Mouse (Mus musculus): ENCODE measurements around the gene Chrm3.

Chrm3 gene

DNA sequence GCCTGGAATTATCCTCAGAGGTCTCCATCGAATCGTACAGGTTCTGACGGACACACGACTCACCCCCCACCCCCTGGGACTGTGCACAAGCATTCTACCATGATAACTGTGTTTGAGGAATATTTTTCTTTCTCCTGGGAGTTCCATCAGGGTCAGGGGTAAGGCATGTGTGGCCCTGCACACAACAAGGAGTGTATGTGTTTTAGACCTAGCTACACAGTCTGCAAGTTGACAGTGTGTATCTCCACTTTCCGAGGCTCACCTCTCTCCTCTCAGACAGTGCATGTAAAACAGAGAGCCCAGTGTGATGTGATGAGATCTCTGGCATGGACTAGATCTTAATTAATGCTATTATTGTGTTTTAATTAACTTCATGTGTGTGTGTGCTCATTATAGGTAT is 472.4 kb downstream of the Chrm3 start:
- DNase-seq, result no peak

- no peak for DNase-seq
Measured at GRCm38 (mm10) chr13:9887261-9887660, 473.4 kb downstream of the Chrm3 start.

- DNase-seq, result no peak
Measured at GRCm38 (mm10) chr13:9886465-9887135, 474.0 kb downstream of the Chrm3 start.

DNA sequence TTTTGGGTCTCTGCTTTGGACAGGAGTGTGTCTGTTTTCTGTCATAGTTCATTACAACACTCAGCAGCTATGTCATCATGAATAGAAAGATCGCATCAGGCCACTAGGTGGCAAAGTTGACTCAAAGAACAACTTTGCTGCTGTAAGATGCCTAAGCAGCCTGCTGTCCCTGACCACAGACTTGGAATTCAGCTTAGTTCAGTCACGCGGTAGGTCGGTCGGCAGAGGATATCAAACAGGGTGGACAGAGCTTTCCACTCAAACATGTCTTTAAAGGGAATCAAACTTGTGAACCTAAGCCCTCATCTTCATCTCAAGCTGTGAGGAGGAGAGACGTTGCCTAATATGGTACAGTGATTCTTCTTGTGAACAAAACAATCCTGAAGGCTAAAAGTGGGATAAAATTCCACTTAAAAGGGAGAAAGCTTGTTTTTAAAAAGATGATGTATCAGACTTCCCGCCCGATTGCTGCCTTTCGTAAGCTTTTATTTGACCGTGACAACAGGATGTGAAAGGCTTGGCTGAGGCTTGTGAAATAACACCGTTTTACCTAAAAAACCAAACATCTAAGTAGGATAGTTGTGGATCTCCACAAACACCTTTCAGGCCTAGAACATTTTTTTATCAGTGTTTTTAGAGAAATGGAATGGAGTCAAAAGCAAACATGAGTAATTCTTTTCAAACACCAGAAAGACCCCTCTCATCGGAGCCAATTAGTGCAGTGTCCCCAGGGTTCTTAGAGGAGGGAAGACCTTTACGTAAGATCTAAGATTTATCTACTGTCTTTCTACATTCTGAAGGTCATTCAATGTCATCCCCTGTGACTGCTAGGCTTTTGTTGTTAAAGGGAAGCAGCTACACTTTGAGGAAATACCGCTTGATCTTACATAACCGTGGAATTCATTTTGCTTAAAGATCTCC is 478.0 kb downstream of the Chrm3 start:
- DNase-seq, result peak; percentile 51

DNA sequence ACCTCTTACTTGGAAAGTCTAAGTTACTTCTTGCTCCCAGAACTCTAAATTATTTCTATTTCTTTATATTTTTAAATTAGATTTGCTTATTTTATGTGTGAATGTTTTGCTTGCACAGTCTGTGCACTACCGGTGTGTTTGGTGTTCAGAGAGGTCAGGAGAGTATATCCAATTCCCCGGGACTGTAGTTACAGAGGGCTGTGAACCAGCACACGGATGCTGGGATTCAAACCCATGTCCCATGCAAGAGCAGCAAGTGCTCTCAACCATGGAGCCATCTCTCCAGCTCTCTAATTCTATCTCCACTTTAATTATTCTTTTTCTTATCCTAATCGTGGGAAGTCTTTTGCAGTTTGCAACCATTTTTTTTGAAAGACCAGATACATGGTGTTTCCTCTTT is 478.7 kb downstream of the Chrm3 start:
- no peak for DNase-seq

- DNase-seq, result no peak
Measured at GRCm38 (mm10) chr13:9880401-9880800, 480.2 kb downstream of the Chrm3 start.

DNA sequence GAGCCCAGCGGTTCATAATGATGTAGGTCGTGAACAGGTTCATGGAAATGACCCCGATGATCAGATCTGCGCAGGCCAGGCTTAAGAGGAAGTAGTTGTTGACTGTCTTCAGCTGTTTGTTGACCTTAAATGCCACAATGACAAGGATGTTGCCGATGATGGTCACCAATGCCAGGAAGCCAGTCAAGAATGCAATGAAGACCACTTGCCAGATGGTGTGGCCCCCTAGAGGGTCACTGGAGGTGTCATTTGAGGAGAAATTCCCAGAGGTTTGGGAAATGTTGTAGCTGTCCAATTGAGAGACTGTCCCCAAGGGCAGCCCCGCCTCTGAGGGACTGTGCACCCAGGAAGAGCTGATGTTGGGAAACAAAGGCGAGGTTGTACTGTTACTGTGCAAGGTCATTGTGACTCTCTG is 482.0 kb downstream of the Chrm3 start:
- DNase-seq, result no peak

DNA sequence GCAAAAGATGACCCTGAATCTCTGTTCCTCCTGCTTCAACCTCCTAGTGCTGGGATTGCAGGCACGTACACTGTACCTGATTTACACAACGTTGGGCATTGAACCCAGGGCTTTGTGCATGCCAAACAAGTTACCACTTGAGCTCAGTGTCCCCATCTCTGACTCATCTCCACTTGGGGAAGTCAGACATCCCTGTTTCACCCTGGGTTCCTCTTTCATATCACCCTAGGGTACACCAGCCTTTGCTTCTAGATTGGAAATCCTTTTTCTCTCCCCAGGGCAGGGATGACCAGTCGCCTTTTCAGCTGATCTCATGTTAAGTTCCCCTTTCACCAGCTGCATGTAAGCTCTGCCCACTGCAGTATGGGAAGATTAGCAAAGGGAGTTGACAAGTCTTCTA is 487.3 kb downstream of the Chrm3 start:
- DNase-seq, result no peak

DNA sequence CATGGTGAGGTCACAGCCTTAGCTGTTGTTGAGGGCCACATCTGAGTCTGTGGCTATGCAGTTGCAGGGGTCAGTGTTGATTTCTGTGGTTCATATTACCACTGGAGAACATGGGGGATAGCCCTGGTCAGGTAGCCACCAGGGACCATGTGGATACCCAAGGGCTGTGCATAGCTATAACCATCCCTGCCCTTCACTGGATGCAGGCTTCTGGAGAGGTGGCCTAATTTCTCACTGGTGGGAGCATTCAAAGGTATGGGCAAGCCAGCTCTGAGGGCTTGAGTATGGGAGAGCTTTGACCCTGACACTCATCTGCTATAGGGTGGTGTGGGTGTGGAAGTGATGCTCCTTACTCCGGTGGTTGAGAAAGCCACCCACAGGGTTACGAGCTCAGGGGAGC is 494.5 kb downstream of the Chrm3 start:
- DNase-seq, result no peak

- DNase-seq, result no peak
Measured at GRCm38 (mm10) chr13:9847515-9847914, 513.1 kb downstream of the Chrm3 start.

DNA sequence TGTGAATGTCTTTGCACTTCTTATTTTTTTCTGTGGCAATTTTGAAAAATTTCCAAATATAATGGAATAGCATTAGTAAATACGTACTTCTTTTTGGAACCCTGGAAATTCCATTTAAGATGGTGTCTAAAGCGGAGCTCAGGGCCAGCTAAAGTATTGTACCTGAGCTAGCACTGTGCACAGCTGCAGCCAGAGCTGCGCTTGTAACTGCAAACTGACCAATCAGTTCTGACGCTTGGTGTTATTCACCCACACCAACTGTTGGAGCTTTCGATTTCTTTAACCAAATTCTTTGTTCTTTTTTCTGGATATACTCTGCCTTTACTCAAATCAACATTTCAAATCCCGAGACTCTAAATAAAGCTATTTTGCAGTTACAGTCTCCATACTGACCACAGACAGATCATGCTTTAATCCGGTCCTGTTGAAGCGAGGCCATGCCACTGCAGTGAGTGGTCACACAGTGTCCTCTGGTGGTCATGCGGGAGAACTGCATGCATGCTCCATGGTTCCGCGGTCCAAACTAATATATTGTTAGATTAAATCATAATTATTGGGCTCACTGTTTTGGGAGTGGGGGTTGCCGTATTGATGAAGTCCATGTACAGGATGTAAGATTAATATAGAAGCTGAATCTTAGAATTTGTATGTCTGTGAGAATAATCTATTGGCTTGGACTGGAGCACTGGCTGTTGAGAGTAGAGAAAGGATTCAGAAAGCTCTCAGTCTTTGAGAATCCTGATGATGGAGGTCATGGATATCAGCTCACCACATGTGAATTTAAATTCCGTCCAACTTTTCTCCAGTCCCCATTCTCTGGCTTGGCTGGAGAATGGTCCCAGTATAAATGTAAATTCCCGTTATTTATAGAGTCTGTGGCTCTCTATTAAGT is 513.9 kb downstream of the Chrm3 start:
- DNase-seq, result peak; percentile 39

DNA sequence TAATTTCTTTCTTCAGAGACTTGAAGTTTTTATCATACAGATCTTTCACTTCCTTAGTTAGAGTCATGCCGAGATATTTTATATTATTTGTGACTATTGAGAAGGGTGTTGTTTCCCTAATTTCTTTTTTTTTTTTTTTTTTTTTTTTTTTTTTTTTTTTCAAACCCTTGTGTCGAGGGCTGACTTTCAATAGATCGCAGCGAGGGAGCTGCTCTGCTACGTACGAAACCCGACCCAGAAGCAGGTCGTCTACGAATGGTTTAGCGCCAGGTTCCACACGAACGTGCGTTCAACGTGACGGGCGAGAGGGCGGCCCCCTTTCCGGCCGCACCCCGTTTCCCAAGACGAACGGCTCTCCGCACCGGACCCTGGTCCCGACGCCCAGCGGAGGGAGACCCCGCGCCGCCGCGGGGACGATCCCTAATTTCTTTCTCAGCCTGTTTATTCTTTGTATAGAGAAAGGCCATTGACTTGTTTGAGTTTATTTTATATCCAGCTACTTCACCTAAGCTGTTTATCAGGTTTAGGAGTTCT is 526.4 kb downstream of the Chrm3 start:
- peak; percentile 51 for DNase-seq

- DNase-seq, result peak; percentile 55
Measured at GRCm38 (mm10) chr13:9826227-9826626, 534.4 kb downstream of the Chrm3 start.
